Mouse (Mus musculus): Measurements from ENCODE around the gene Rnasek. TPM values are rescaled to one million over a fixed set of nuclear protein-coding genes. Genes with fewer than 3 reads are reported as not detected.

Rnasek gene
- polyA plus RNA-seq, 1 experiment from 2014 or later: 164 TPM

GRCm38 (mm10) chr11:70199107-70199506 is 40.5 kb downstream of the Rnasek start:
- H3K27ac ChIP-seq (ENCODE audit: low read length): no peak overlapping the region
- ATAC-seq (ENCODE audit: insufficient number of reproducible peaks, insufficient read depth, low FRiP score, low read depth): no peak
- H3K4me2 ChIP-seq (replicated peaks; ENCODE audit: low read depth, low read length): no peak overlapping the region
- 72% methylated on average over 8 of the region's 8 CpGs for WGBS
- H3K9ac ChIP-seq (replicated peaks; ENCODE audit: low read depth, low read length): no peak overlapping the region
- H3K4me1 ChIP-seq (ENCODE audit: control insufficient read depth, insufficient read depth, low read length): peaks cover under 1% of the 10 kb centered on the region
- no peaks in the 10 kb centered on the region for H3K36me3 ChIP-seq (ENCODE audit: control insufficient read depth, insufficient read depth, low read length)
- no peaks in the 10 kb centered on the region for H3K9me3 ChIP-seq (ENCODE audit: control insufficient read depth, low read depth, low read length)
- H3K4me3 ChIP-seq (ENCODE audit: low read depth, low read length): no peak overlapping the region
- no peaks in the 10 kb centered on the region for H3K27me3 ChIP-seq (ENCODE audit: control insufficient read depth, insufficient read depth, low read length)

- Histone ChIP-seq H3K9me3 (ENCODE audit: control insufficient read depth, low read depth, low read length) (no peaks in the 10 kb centered on the region), H3K27me3 (ENCODE audit: control insufficient read depth, insufficient read depth, low read length) (no peaks in the 10 kb centered on the region), H3K4me3 (ENCODE audit: low read depth, low read length) (no peak overlapping the region), H3K4me2 (replicated peaks; ENCODE audit: low read depth, low read length) (no peak overlapping the region), H3K27ac (ENCODE audit: low read length) (no peak overlapping the region), H3K4me1 (ENCODE audit: control insufficient read depth, insufficient read depth, low read length) (peaks cover 7% of the 10 kb centered on the region), H3K9ac (replicated peaks; ENCODE audit: low read depth, low read length) (no peak overlapping the region), H3K36me3 (ENCODE audit: control insufficient read depth, insufficient read depth, low read length) (no peaks in the 10 kb centered on the region)
- no peak for ATAC-seq (ENCODE audit: insufficient number of reproducible peaks, insufficient read depth, low FRiP score, low read depth)
- 76% methylated on average over 3 of the region's 3 CpGs for WGBS
Measured at GRCm38 (mm10) chr11:70198332-70198731, 41.3 kb downstream of the Rnasek start.

- WGBS: 31% methylated on average over 11 of the region's 11 CpGs
- H3K4me2 ChIP-seq (replicated peaks; ENCODE audit: low read depth, low read length): no peak overlapping the region
- H3K27ac ChIP-seq (ENCODE audit: low read length): 0 out of 2 replicates have a peak overlapping the region, but pooled peaks have one; percentile 39
- no peak overlapping the region for H3K4me3 ChIP-seq (ENCODE audit: low read depth, low read length)
- peaks cover 9% of the 10 kb centered on the region for H3K4me1 ChIP-seq (ENCODE audit: control insufficient read depth, insufficient read depth, low read length)
- no peak overlapping the region for H3K9ac ChIP-seq (replicated peaks; ENCODE audit: low read depth, low read length)
- H3K9me3 ChIP-seq (ENCODE audit: control insufficient read depth, low read depth, low read length): no peaks in the 10 kb centered on the region
- H3K36me3 ChIP-seq (ENCODE audit: control insufficient read depth, insufficient read depth, low read length): no peaks in the 10 kb centered on the region
- H3K27me3 ChIP-seq (ENCODE audit: control insufficient read depth, insufficient read depth, low read length): no peaks in the 10 kb centered on the region
- no peak for ATAC-seq (ENCODE audit: insufficient number of reproducible peaks, insufficient read depth, low FRiP score, low read depth)
Measured at GRCm38 (mm10) chr11:70193354-70194285, 46.0 kb downstream of the Rnasek start.

- WGBS: 74% methylated on average over 4 of the region's 4 CpGs
- ATAC-seq (ENCODE audit: insufficient number of reproducible peaks, insufficient read depth, low FRiP score, low read depth): no peak
- Histone ChIP-seq H3K36me3 (ENCODE audit: control insufficient read depth, insufficient read depth, low read length) (no peaks in the 10 kb centered on the region), H3K27me3 (ENCODE audit: control insufficient read depth, insufficient read depth, low read length) (no peaks in the 10 kb centered on the region), H3K4me3 (ENCODE audit: low read depth, low read length) (no peak overlapping the region), H3K4me1 (ENCODE audit: control insufficient read depth, insufficient read depth, low read length) (peaks cover 9% of the 10 kb centered on the region), H3K27ac (ENCODE audit: low read length) (no peak overlapping the region), H3K9me3 (ENCODE audit: control insufficient read depth, low read depth, low read length) (no peaks in the 10 kb centered on the region), H3K9ac (replicated peaks; ENCODE audit: low read depth, low read length) (no peak overlapping the region), H3K4me2 (replicated peaks; ENCODE audit: low read depth, low read length) (no peak overlapping the region)
Measured at GRCm38 (mm10) chr11:70192157-70192556, 47.5 kb downstream of the Rnasek start.

GRCm38 (mm10) chr11:70191188-70191587 is 48.5 kb downstream of the Rnasek start:
- no peaks in the 10 kb centered on the region for H3K9me3 ChIP-seq (ENCODE audit: control insufficient read depth, low read depth, low read length)
- H3K4me1 ChIP-seq (ENCODE audit: control insufficient read depth, insufficient read depth, low read length): peaks cover 9% of the 10 kb centered on the region
- ATAC-seq (ENCODE audit: insufficient number of reproducible peaks, insufficient read depth, low FRiP score, low read depth): no peak
- H3K4me3 ChIP-seq (ENCODE audit: low read depth, low read length): no peak overlapping the region
- 86% methylated on average over 6 of the region's 6 CpGs for WGBS
- no peak overlapping the region for H3K4me2 ChIP-seq (replicated peaks; ENCODE audit: low read depth, low read length)
- H3K9ac ChIP-seq (replicated peaks; ENCODE audit: low read depth, low read length): no peak overlapping the region
- H3K36me3 ChIP-seq (ENCODE audit: control insufficient read depth, insufficient read depth, low read length): no peaks in the 10 kb centered on the region
- no peak overlapping the region for H3K27ac ChIP-seq (ENCODE audit: low read length)
- H3K27me3 ChIP-seq (ENCODE audit: control insufficient read depth, insufficient read depth, low read length): no peaks in the 10 kb centered on the region

- H3K4me1 ChIP-seq (ENCODE audit: control insufficient read depth, insufficient read depth, low read length): peaks cover 9% of the 10 kb centered on the region
- H3K4me3 ChIP-seq (ENCODE audit: low read depth, low read length): no peak overlapping the region
- no peak overlapping the region for H3K27ac ChIP-seq (ENCODE audit: low read length)
- no peak overlapping the region for H3K4me2 ChIP-seq (replicated peaks; ENCODE audit: low read depth, low read length)
- no peaks in the 10 kb centered on the region for H3K36me3 ChIP-seq (ENCODE audit: control insufficient read depth, insufficient read depth, low read length)
- no peaks in the 10 kb centered on the region for H3K27me3 ChIP-seq (ENCODE audit: control insufficient read depth, insufficient read depth, low read length)
- ATAC-seq (ENCODE audit: insufficient number of reproducible peaks, insufficient read depth, low FRiP score, low read depth): no peak
- H3K9ac ChIP-seq (replicated peaks; ENCODE audit: low read depth, low read length): no peak overlapping the region
- no peaks in the 10 kb centered on the region for H3K9me3 ChIP-seq (ENCODE audit: control insufficient read depth, low read depth, low read length)
- 81% methylated on average over 28 of the region's 28 CpGs for WGBS
Measured at GRCm38 (mm10) chr11:70189319-70190134, 50.1 kb downstream of the Rnasek start.

MicroRNAs encoded within 50 kb of the gene (microRNA counts, 519-probe panel; counts per million panel counts)
- microRNA mmu-miR-195 (not detected), microRNA mmu-miR-497 (2,038 counts per million, percentile 24 among the panel's probes with 10 or more counts)

Small RNAs within 50 kb of the gene (microRNA-seq; reads per million reads assigned to microRNA genes)
- 956 reads per million, percentile 71 among the genes with 10 or more reads in this experiment for gene Mir195a
- gene Mir497: not detected
- not detected for gene Mir497b

Other genes with a start within 250 kb of the Rnasek start
- 496 and 523 TPM in 2 replicates for gene Gabarap, start 248.7 kb downstream of the Rnasek start, polyA plus RNA-seq (2014; fragmentation: Nextera tagmentation; extraction: Ambion mirVana)
- 40.2 and 47.9 TPM in 2 replicates for gene Phf23, start 244.1 kb downstream of the Rnasek start, polyA plus RNA-seq (2014; fragmentation: Nextera tagmentation; extraction: Ambion mirVana)
- gene Dvl2, start 239.2 kb downstream of the Rnasek start, polyA plus RNA-seq (2014; fragmentation: Nextera tagmentation; extraction: Ambion mirVana): 29.0 and 29.9 TPM in 2 replicates
- 61.3 and 62.7 TPM in 2 replicates for gene Acadvl, start 224.4 kb downstream of the Rnasek start, polyA plus RNA-seq (2014; fragmentation: Nextera tagmentation; extraction: Ambion mirVana)
- 12.4 and 13.8 TPM in 2 replicates for gene Dlg4, start 222.9 kb downstream of the Rnasek start, polyA plus RNA-seq (2014; fragmentation: Nextera tagmentation; extraction: Ambion mirVana)
- not detected in 2 replicates for gene Asgr1, start 185.8 kb downstream of the Rnasek start, polyA plus RNA-seq (2014; fragmentation: Nextera tagmentation; extraction: Ambion mirVana)
- 0.54 TPM in 1 of 2 replicates, not detected in the other for gene Asgr2, start 147.2 kb downstream of the Rnasek start, polyA plus RNA-seq (2014; fragmentation: Nextera tagmentation; extraction: Ambion mirVana)
- 0.25 and 0.29 TPM in 2 replicates for gene Mgl2, start 109.5 kb downstream of the Rnasek start, polyA plus RNA-seq (2014; fragmentation: Nextera tagmentation; extraction: Ambion mirVana)
- gene Clec10a, start 83.6 kb downstream of the Rnasek start, polyA plus RNA-seq (2014; fragmentation: Nextera tagmentation; extraction: Ambion mirVana): 0.98 and 1.0 TPM in 2 replicates
- 0.69 and 1.5 TPM in 2 replicates for gene Slc16a11, start 27.1 kb downstream of the Rnasek start, polyA plus RNA-seq (2014; fragmentation: Nextera tagmentation; extraction: Ambion mirVana)
- gene Slc16a13, start 18.8 kb downstream of the Rnasek start, polyA plus RNA-seq (2014; fragmentation: Nextera tagmentation; extraction: Ambion mirVana): 5.6 and 8.8 TPM in 2 replicates
- gene Bcl6b, start 10.0 kb downstream of the Rnasek start, polyA plus RNA-seq (2014; fragmentation: Nextera tagmentation; extraction: Ambion mirVana): 11.3 and 12.0 TPM in 2 replicates
- gene 0610010K14Rik, start 1.9 kb downstream of the Rnasek start, polyA plus RNA-seq (2014; fragmentation: Nextera tagmentation; extraction: Ambion mirVana): 164 and 167 TPM in 2 replicates
- 9.2 and 13.3 TPM in 2 replicates for gene Gm21988, start within 50 bp of the Rnasek start, polyA plus RNA-seq (2014; fragmentation: Nextera tagmentation; extraction: Ambion mirVana)
- gene Alox12, start 15.5 kb upstream of the Rnasek start, polyA plus RNA-seq (2014; fragmentation: Nextera tagmentation; extraction: Ambion mirVana): 13.0 and 14.6 TPM in 2 replicates
- gene Alox12e, start 82.8 kb upstream of the Rnasek start, polyA plus RNA-seq (2014; fragmentation: Nextera tagmentation; extraction: Ambion mirVana): not detected in 2 replicates
- 2.4 and 4.1 TPM in 2 replicates for gene Alox15, start 112.2 kb upstream of the Rnasek start, polyA plus RNA-seq (2014; fragmentation: Nextera tagmentation; extraction: Ambion mirVana)
- 31.6 and 34.4 TPM in 2 replicates for gene Pelp1, start 170.2 kb upstream of the Rnasek start, polyA plus RNA-seq (2014; fragmentation: Nextera tagmentation; extraction: Ambion mirVana)
- 15.9 and 17.2 TPM in 2 replicates for gene Arrb2, start 192.8 kb upstream of the Rnasek start, polyA plus RNA-seq (2014; fragmentation: Nextera tagmentation; extraction: Ambion mirVana)
- gene Med11, start 212.1 kb upstream of the Rnasek start, polyA plus RNA-seq (2014; fragmentation: Nextera tagmentation; extraction: Ambion mirVana): 48.6 and 49.8 TPM in 2 replicates
- gene Zmynd15, start 219.6 kb upstream of the Rnasek start, polyA plus RNA-seq (2014; fragmentation: Nextera tagmentation; extraction: Ambion mirVana): 0.39 and 0.50 TPM in 2 replicates
- gene Cxcl16, start 220.1 kb upstream of the Rnasek start, polyA plus RNA-seq (2014; fragmentation: Nextera tagmentation; extraction: Ambion mirVana): 7.8 and 8.6 TPM in 2 replicates